Mouse (Mus musculus) left cerebral cortex, postnatal 4 days (tissue): ENCODE results near the gene Kcnip1. TPM values are rescaled to one million over a fixed set of nuclear protein-coding genes. Genes with fewer than 3 reads are reported as not detected.

Source experiments
- DNase-seq: peaks from one replicate; pipeline ENCODE4 v3.0.0-alpha.2; 2022
- intact Hi-C: fragments of 180-260 bp; cut with DNase I; formaldehyde crosslinking; loops from one replicate; pipeline ENCODE4 v1.15.1; 2025
- total RNA-seq, 2 experiments: library from RNA; stranded (reverse); gene quantifications; 2 replicates each; pipeline ENCODE4 v1.2.3; 2021

Kcnip1 gene
- total RNA-seq, 2 experiments from 2014 or later: 35.8 to 43.5 TPM

- no peak for DNase-seq
- intact Hi-C loops: no loop called here
Observed at GRCm38 (mm10) chr11:33993496-33993895, 544 bp upstream of the Kcnip1 start.

GRCm38 (mm10) chr11:33990002-33990401 lies 3.0 kb downstream of the Kcnip1 start:
- DNase-seq: no peak
- intact Hi-C loops: no loop called here

- no peak for DNase-seq
- intact Hi-C loops: no loop called here
Observed at GRCm38 (mm10) chr11:33986525-33986924, 6.4 kb downstream of the Kcnip1 start.

GRCm38 (mm10) chr11:33980146-33980545 lies 12.8 kb downstream of the Kcnip1 start:
- no peak for DNase-seq
- intact Hi-C loops: no loop called here

- no peak for DNase-seq
- intact Hi-C loops: no loop called here
Observed at GRCm38 (mm10) chr11:33975121-33975520, 17.8 kb downstream of the Kcnip1 start.

GRCm38 (mm10) chr11:33974341-33975040 lies 18.5 kb downstream of the Kcnip1 start:
- intact Hi-C loops: no loop called here
- DNase-seq: peak; percentile 50

GRCm38 (mm10) chr11:33972114-33972513 lies 20.8 kb downstream of the Kcnip1 start:
- intact Hi-C loops: no loop called here

GRCm38 (mm10) chr11:33969199-33969598 lies 23.8 kb downstream of the Kcnip1 start:
- no peak for DNase-seq
- intact Hi-C loops: no loop called here

More at GRCm38 (mm10) chr11:33972114-33972513, 20.8 kb downstream of the Kcnip1 start:
- DNase-seq: no peak

GRCm38 (mm10) chr11:33967708-33968107 lies 25.2 kb downstream of the Kcnip1 start:
- no peak for DNase-seq
- intact Hi-C loops: no loop called here

- intact Hi-C loops: no loop called here
- DNase-seq: no peak
Observed at GRCm38 (mm10) chr11:33965380-33965779, 27.6 kb downstream of the Kcnip1 start.

GRCm38 (mm10) chr11:33962688-33963407 lies 30.1 kb downstream of the Kcnip1 start, which contains the start of gene Kcnmb1:
Gene Kcnmb1, plus strand, starts transcription at chr11:33963013.
- DNase-seq: no peak
- intact Hi-C loops: no loop called here

- intact Hi-C loops: no loop called here
- no peak for DNase-seq
Observed at GRCm38 (mm10) chr11:33962178-33962577, 30.8 kb downstream of the Kcnip1 start.

- intact Hi-C loops: no loop called here
- DNase-seq: peak; percentile 30
Observed at GRCm38 (mm10) chr11:33958713-33959112, 34.2 kb downstream of the Kcnip1 start.

GRCm38 (mm10) chr11:33957595-33957994 lies 35.4 kb downstream of the Kcnip1 start:
- no peak for DNase-seq
- intact Hi-C loops: no loop called here

GRCm38 (mm10) chr11:33956623-33957022 lies 36.3 kb downstream of the Kcnip1 start:
- DNase-seq: no peak
- intact Hi-C loops: no loop called here

- intact Hi-C loops: no loop called here
- DNase-seq: no peak
Observed at GRCm38 (mm10) chr11:33955982-33956381, 37.0 kb downstream of the Kcnip1 start.

GRCm38 (mm10) chr11:33951684-33952625 lies 41.0 kb downstream of the Kcnip1 start:
- DNase-seq: no peak
- intact Hi-C loops: no loop called here

GRCm38 (mm10) chr11:33951155-33951554 lies 41.8 kb downstream of the Kcnip1 start:
- intact Hi-C loops: no loop called here
- no peak for DNase-seq

GRCm38 (mm10) chr11:33946501-33946900 lies 46.5 kb downstream of the Kcnip1 start:
- intact Hi-C loops: no loop called here
- DNase-seq: no peak

GRCm38 (mm10) chr11:33944786-33945328 lies 48.1 kb downstream of the Kcnip1 start:
- DNase-seq: no peak
- intact Hi-C loops: no loop called here
